Mouse (Mus musculus) heart, adult 11 months (tissue): Measurements from ENCODE around the gene Kri1.
A peak's percentile ranks its signal among the peaks of the same experiment; 100 is the strongest.
"Not testable (repeated sequence)": the region's sequence is repeated elsewhere in the genome, so short reads cannot be mapped to it uniquely, and the experiment has no call there.

ENCODE experiments used
- DNase-seq: peaks from one replicate; pipeline ENCODE4 v3.0.0; 2022

Kri1 gene

DNA sequence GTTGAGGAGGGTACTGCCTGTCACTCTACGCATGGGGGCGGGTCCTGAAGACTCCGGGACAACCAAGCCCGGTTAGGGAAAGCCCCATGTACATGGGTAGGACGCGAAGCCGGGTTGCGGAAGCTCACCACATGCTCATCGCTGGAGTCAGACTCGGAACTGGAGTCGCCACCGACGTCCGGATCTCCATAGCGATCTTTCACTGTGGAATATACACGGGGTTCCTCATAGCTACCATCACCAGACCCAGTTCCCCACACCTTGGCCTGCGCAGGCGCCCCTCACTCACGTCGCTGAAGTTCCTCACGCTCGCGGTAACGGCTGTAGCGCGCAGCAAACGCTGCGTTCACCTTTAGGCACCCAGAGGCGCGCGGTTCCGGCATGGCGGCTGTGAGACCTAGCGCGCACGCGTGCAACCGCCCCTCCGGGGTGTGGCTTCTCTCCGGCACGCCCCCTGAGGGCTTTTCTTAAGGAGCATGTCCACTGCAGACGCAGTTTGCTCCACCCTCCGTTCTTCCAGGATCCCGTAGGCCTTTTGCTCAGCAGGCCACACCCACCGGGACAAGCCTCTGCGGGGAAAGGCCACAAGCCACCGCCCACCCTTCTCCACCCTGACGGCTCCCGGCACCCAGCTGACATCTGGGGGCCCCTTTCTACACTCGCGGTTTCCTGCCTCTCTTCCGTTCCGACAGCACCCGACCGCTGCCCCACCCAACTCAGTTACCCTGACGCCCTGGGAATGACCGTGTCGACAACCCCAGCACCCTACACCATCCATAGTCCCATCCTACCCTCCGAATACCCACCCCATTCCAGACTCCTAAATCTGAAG is at the start of gene Kri1:
Gene Kri1, minus strand, starts transcription at position 399 of the 832 bp plus-strand sequence.
- DNase-seq = peak; percentile 100

DNA sequence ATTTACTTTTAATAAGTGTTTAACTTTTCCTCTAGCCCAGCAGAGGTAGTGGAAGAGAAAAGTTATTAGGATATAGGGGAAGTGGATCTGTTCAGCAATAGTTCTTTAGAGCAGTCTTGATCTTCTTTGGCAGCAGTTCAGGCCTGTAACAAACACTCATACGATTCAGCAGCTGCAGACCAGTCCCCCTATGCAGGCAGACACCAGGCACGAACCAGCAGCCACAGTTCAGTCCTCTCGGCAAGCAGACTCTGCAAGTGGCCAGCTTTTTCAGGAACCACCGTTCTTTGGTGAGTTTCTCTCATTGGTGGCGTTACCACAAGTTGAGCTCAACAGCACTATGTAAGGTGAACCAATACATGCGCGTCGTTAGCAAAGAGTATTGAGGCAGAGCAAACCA is 48.7 kb upstream of the Kri1 start:
- no peak for DNase-seq

DNA sequence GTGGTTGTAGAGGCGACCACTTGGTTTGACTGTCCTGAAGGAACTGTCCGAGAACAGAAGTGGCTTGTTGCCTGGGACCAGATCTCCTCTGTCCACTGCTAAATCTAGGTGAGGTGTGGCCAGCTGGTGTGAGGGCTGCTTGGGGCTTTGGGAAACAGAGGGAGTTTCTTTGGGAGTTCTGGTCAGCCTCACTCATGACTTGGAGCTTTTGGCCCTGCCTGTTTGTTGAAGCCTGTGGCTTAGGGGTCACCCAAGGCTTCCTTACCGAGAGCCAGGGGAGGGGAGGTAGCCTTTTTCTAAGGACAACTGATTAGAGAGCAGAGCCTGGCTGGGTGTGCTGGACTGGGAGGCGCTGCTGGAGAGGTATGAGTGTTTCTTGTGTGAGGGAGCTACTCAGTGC is 47.6 kb upstream of the Kri1 start:
- DNase-seq = peak; percentile 98

DNA sequence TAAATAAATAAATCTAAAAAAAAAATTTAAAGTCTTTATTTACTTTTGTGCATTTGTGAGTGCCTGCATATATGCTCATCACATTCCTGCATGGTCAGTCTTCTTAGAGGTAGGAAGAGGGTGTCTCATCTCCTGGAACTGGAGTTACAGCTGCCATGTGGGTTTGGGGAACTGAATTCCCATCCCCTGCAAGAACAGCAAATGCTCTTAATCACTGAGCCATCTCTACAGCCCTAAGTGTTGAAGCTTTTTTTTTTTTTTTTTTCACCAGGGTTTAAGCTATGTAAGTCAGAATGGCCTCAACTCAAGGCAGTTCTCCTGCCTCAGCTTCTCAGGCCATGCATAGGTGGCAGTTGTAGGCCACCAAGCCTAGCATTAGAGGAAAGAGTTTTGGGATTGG is 47.0 kb upstream of the Kri1 start:
- no peak for DNase-seq

DNA sequence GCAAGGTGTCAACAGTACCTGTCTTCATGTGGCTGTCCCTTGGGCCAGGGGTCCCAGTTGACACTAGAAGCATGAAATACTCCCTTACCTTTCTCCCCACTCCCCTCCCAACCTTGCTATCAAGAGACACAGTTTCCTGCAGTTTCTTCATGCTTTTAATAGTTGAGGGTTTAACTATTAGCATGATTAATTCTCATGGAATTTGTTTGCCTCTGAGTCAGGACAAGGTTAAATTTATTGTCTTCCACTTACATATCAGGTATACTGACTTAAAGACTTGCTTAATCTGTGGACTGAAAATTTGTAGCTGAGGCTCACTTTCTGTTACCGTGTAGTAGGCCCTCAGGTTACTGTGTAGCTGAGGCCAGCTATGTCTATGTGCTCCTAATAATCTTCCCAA is 45.8 kb upstream of the Kri1 start:
- no peak for DNase-seq

DNA sequence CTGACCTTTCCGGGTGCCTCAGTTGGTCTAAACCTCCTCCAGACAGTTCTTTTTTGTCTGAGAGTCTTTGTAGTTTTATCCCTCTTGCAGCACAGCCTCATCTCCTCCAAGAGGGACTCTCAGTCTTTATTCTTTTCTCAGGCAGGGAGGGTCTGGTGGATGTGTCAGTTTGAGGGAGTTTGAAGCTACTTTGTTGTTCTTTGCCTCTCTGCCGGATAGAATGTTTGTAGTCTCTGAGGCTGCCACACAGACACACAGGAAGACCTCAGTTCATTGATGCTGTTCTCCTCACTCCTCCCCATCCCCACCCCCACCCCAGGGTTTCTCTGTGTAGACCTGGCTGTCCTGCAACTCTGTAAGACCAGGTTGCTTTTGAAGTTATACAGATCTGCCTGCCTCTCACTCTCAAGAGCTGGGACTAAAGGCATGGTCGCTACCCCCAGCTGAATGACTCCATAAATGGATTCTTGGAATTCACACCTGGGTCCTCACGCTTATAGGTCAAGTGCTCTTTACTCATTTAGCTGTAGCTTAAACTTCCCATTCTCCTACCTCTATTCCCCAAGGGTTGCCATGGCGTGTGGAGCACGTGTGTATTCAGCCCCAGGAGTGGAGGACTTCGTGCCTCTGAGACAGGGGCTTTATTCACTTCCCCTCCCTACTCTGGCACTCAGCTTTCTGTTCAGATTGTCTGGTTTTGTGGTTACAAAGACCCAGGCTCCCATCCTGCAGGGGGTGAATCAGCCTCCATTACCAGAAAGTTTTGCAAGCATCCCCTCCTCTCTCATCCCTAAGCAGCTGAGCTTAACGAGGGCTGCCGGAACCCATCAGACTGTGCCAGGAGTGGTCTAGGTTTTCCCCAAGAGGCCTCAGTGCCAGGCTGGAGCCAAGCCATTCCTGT is 44.6 kb upstream of the Kri1 start:
- no peak for DNase-seq

DNA sequence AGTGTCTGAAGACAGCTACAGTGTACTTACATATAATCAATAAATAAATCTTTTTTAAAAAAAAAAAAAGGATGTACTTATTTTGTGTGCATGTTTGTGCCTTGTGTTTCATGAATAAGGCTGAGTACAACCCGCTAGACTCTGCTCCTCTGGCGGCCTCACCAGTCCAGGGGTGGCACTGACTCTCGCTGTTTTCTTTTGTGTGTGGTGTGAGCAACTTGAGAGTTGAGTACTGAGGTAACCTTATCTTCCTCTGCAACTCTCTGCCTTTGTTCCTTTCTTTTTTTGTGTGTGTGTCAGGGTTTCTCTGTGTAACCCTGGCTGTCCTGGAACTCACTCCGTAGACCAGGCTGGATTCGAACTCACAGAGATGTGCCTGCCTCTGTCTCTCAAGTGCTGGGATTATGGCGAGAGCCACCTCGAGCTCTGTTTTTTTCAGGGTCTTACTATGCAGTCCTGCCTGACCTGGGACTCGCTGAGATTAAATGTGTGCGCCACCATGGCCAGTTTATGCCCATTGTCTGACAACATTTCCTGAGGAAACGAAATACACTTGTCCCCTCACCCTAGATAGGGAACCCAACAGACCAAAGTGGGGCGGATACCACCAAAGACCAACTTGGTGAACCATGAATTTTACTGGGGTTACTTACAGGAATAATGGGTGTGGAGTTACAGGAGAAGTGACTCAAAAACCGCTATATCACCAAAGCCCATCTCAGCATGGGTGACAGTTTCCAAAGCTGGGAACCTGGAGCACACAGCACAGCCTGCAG is 43.8 kb upstream of the Kri1 start:
- peak; percentile 64 for DNase-seq

DNA sequence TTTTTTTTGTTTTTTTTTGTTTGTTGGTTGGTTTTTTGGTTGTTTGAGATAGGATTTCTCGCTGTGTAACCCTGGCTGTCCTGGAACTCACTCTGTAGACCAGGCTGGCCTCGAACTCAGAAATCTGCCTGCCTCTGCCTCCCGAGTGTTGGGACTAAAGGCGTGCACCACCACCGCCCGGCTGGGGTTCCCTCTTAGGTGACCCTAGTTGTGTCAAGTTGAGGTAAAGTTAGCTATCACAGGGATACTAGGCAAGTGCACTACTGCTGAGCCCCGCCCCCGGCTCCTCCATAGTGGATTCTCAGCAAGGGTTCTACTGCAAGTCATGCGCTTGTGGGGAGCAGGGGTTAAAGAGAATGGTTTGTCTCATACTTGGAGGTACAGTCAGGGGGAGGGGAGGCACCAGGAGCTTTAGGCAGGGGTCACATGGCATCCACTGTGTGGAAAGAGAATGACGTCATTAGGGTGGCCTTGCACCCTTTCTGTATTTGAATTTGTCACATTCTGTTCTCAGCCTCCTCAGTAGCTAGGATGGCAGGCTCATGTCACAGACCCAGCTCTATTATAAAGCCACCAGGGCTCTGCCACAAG is 42.0 kb upstream of the Kri1 start:
- DNase-seq = peak; percentile 93

DNA sequence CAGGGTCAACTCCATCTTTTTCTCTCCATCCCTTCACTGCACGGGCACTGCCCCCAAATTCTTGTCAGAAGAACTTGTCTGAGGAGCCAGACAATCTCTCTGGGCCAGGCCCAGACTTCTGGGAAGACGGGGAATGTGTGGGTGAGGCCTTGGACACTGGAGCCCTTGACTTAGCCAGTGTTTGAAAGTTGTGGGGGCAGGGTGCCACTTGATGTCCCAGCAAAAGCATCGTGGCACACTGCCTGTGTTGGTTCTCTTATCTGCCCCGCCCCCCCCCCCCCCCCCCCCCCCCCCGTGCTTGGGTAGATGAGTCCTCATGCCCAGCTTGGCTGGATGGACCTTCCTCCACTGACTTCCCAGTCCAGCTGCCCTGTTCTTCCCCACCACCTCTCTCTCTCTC is 41.3 kb upstream of the Kri1 start:
- DNase-seq = peak; percentile 97

DNA sequence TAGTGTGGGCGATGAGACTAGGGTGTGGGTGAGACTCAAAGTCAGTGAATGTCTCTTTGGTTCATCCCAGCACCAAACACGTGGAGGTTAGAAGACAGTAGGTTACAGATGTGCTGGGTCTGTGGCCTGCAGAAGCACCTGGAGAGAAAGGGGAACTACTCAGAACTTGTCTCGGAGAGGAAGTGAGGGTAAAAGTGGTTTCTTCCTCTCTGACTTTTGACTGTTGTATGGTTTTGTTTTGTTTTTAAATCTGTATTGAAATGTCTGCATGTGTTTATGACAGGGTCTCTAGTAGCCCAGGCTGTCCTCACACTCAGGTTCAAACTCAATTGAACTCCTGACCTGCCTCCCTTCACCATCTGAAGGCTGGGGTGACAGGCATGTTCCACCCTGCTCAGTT is 40.3 kb upstream of the Kri1 start:
- DNase-seq = no peak

DNA sequence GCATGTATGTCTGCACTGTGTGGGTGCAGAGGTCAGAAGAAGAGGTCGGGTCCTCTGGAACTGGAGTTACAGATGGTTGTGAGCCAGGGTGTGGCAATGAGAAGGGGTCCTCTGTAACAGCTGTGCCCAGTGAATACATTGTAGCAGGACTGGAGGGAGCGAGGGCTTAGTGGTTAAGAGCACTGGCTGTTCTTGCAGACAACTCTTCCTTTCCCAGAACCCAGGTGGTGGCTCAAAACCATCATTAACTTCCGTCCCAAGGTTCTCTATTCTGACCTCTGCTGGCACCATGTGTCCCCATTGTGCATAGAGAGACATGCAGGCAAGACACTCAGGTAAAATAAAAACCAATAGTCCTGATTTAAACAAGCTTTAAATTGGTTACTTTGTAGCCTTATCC is 39.8 kb upstream of the Kri1 start:
- no peak for DNase-seq

DNA sequence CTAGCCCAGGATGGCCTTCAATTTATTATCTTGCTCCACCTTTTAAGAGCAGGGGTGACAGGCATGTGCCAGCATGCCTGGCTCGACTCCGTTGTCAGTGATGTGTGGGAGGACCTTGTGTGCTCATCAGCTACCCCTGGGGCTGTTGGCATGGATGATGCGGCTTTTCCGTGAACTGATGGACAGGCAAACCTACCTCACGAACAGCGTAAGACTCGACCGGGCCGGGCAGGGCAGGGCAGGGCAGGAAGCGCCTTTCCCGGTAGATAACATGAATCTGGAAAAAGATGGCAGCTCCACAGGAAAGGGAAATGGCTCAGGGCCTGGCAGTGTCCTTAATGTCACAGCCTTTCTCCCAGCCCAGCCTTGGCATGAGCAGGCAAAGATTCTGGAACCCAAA is 36.5 kb upstream of the Kri1 start:
- peak; percentile 93 for DNase-seq

DNA sequence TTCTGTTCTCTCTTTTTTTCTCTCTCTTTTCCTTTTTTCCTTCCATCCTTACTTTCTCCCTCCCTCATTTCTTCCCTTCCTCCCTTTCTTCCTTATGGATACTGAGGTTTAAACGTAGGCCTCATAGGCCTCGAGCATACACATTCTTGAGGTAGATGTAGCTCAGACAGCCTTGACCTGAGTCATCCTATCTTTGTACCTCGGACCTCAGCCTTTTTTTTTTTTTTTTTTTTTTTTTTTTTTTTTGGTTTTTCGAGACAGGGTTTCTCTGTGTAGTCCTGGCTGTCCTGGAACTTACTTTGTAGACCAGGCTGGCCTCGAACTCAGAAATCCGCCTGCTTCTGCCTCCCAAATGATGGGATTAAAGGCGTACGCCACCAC is 35.1 kb upstream of the Kri1 start:
- not testable (repeated sequence) for DNase-seq

DNA sequence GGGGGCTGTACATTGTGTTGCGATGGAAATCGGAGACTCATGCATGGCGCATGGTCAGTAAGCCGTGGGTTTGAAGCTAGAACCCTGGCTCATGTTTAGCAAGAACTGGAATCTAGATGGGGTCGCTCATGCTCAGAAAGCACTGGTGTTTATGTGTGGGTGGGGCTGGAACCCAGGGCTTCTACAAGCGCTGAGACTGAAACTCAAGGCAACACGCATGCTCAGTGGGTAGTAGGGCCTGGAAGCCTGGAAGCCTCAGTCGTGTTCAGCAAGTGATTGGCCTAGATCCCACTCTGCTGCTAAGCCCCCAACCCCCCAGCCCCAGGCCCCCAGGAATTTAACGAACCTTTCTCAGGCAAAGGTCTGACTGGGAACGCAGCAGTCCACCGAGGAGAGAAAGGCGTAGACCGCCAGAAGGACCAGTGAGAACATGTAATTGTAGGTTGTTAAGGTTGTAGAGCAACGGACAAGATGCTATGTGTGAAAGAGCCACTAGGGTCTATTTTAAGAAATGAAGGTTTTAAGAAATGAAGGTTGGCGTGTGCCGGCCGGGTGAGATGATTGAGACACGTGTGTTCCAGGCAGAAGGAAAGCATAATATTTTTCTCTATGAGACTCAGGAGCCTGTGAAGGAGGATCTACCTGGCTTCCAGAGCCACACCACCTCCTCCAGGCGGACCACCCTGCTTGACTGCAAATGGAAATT is 34.6 kb upstream of the Kri1 start:
- DNase-seq = peak; percentile 88

DNA sequence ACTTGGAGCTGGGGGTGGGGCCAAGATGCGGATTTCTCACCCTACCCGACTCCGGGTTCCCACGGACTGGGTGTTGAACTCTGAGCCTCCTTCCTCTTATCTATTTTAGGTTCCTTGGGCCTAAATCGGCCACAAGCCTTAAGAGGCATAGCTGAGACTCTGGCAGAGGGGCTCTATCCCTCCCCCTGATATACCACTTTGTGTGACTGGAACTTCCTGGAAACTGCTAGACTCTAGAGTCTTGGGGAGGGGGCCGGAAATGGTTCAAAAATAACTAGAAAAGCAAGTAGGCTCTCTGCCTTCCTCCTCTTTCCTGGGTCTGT is 33.7 kb upstream of the Kri1 start:
- DNase-seq = peak; percentile 97

DNA sequence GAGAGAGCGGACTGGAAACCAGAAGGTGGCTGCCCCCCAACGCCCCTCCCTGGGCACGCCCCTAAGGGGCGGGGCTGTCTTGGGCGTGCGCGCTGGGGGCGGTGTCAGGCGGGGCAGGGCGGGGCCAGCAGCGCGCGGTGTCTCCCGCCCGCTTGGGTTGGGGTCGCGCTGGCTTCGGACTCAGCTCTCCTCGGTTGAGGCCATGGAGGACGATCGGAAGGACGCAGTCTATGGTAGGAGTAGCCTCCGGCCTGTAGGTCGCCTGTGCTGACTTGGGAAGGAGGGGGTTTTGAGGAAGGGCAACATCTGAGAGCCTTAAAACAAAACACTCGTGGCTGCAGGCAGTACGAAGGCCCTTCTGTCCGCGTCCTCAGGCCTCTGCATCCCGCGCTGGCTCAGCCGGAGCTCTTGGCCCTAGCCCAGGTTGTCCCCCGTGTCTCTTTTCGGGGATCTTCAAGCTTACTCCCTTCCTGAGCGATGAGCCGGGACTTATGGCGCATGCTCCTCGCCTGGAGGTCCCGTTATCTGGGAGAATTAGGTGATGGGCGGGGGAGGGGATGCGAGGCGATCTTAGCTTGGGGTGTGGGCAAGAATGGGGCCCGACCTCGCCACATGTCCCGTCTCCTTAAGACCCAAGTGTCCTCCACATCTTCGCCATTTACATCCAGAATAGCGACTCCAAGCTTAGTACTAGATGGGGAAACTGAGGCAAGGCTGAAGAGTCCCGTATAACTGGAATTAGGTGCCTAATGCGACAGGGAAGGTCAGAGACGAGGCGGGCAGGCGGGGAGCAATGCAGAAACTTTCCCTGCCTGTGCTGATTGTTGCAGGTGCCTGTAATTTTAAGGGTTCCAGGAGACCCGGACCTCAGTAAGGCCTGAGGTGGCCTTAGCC is 33.1 kb upstream of the Kri1 start, which contains the start of gene Slc44a2:
Gene Slc44a2, plus strand, starts transcription at position 80 of the 894 bp plus-strand sequence.
- DNase-seq = peak; percentile 98

DNA sequence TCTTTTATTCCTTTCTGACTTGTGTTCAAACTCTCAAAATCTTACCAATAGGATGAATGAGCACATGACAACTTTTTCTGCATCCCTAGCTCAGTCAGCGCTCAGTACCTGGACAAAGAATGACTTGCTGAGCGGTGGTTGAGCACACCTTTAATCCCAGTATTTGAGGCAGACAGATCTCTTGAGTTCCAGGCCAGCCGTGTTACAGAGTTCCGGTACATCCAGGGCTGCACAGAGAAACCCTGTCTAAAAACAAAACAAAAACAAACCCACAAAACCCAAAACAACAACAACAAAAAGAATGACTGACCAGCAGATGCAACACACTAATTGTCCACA is 32.5 kb upstream of the Kri1 start:
- DNase-seq = no peak

DNA sequence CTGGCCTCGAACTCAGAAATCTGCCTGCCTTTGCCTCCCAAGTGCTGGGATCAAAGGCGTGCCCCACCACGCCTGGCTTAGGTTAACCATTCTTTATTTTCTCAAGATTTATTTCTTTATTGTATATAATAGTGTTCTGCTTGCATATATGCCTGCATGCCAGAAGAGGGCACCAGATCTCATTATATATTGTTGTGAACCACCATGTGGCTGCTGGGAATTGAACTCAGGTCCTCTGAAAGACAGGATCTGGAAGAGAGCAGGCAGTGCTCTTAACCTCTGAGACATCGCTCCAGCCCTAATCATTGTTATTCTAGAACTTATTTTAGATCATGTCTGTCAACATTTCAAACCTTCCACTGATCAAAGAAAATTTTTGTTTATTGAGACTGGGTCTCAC is 31.7 kb upstream of the Kri1 start:
- no peak for DNase-seq

DNA sequence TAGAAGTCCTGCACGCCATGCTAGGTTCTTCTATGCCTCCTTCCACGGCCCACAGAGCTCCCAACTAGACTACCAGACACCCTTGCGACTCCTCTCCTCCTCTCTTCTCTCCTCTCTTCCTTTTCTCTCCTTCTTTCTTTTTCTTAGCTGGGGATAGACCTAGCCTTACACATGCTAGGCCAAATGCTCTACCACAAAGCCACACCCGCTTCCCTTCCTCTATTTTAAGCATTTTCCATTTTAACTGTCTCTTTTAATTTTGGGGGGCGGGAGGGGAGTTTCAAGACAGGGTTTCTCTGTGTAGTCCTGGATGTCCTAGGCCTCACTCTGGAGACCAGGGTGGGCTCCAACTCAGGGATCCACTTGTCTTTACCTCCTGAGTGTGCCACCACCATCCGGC is 31.0 kb upstream of the Kri1 start:
- DNase-seq = no peak

DNA sequence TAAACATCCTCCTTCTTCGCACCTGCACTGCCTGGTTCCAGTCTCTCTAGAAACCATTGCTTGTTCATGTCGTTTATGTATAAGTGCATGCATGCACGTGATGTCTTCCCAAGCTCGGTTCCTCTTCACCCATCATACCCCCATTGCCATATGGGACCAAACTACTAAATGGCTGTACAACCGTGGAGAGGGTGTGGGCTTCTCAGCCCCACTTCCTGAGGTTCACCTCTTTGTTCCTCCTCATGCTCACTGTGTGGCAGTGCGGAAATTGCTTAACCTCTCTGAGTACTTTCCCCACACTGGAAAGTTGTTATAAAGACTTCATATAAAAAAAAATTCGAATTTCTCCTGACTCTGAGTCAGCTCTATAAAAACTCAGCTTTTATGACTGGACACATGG is 28.9 kb upstream of the Kri1 start:
- no peak for DNase-seq

DNA sequence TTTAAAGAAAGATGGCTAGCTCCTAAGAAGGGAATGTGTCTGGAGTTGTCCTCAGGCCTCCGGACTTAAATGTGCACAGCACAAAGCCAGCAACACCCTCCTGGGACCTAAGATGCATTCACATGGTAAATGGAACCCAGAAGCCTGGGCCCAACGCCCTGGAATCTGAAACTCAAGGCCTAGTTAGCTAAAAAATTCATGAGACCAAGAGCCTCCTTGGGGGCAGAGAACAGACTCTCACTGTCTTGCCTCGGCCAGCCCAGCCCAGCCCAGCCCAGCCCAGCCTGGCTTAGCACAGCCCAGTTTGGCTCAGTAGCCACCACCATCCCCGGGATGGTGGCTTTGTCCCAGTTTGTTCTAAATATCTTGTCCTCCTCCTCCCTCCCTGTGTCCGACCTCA is 27.7 kb upstream of the Kri1 start:
- DNase-seq = peak; percentile 85
